Mouse (Mus musculus): ENCODE measurements at regions not wholly inside any gene's neighbourhood (a gene's known extent, or its start where the extent isn't known, plus 50 kb on each side); places are given as distances from the start of the nearest gene placed in this dataset.
"Not testable (repeated sequence)": the region's sequence is repeated elsewhere in the genome, so short reads cannot be mapped to it uniquely, and the experiment has no call there.

DNA sequence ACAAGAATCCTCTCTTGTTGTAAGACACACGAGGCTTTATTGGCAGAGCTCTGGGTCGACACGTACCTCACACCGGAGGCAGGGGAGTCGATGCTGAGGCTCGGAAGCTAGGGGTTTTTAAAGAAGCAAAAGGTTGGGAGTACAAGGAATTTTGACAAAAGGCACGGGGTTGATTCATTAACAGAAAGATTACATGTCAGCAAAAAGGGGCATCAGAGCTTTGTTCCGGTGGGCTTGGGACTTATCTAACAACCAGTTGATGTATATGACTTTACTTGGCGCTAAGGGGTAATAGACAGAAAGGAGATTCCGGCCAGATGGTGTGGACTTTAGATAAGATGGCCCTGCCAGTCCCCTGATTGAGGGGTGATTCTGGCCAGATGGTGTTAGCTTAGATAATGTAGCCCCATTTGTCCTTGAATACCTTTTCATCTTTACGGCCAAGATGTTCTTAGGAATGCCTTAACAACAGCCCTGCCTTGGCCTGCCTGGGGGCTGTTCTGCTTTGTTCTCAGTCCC lies 218.3 kb downstream of the Gm31371 start:
- intact Hi-C loops (cut with DNase I); DNase-seq: not testable (repeated sequence)

DNA sequence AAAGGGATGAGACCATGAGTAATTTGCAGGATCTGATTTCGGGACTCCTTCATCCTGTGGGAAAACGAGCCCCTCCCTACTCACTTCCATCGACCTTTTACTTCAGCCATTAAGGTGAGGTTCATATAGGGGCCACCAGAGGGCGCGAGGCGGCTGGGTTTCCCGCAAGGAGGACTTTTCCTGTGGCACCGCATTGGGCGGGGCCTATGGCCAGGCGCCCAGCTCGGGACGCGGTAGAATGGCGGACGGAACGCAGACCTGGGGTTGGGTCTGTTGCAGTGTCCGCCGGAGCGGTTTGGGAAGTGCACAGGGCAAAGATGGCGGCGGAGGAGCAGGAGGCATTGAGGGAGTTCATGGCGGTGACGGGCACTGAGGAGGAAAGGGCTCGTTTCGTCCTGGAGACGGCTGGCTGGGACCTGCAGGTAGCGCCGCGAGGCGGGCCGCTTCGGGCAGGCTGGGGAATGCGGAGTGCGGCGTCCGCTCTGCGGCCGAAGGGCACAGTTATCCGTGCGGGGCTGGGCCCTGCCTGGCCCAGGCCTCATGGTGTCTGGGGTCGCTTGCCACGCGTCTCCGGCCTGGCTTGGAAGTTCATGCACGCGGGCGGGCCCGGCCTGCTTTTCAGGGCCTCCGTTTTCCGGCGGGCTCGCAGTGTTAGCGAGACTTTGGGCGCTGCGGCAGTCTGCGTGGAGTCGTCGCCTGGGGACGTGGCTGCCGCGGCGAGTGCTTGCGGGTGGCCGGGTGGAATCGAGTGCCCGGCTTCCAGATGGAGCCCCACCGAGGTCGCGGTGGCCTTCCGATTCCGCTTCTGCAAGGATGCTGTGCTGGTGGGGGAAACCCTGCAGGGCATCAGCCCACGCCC lies 219.1 kb downstream of the Gm31371 start:
- intact Hi-C loops (cut with DNase I), result not testable (repeated sequence)
- peak; percentile 100 for DNase-seq

DNA sequence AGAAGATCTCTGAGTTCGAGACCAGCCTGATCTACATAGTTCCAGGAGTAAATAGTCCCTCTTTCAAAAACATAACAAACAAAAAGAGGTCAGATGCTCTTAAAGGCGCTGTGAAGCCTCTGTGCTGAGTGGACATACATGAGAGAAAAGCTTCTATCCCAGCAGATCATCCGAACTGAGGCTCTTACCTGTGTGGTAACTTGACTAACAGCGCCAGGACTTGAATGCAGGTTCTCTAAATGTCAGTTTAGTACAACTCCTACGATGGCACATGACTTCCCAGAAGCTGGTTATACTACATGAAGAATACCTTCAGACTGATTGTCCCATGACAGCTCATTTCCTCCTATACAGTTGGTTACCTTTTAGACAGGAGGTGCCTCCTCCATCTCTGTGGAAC lies 220.4 kb downstream of the Gm31371 start:
- DNase-seq; intact Hi-C loops (cut with DNase I): not testable (repeated sequence)

DNA sequence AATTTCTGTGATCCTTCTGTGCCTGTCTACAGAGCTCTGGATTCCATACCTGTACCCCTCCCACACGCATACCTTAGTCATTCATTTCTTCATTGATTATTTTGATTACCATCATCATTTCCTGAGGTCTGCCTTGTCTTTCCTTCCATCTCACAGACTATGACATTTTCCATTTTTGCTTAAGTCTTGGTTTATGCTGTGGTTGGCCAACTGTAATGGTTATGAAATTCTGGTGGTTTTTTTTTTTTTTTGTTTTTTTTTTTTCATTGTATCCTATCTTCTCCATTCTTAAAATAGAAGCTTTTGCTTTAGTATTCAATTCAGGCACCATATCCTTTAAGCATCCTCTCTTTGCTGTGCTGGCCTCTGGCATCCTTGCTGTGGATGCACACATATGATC lies 227.4 kb downstream of the Gm15319 start:
- intact Hi-C loops (cut with DNase I); DNase-seq: not testable (repeated sequence)

DNA sequence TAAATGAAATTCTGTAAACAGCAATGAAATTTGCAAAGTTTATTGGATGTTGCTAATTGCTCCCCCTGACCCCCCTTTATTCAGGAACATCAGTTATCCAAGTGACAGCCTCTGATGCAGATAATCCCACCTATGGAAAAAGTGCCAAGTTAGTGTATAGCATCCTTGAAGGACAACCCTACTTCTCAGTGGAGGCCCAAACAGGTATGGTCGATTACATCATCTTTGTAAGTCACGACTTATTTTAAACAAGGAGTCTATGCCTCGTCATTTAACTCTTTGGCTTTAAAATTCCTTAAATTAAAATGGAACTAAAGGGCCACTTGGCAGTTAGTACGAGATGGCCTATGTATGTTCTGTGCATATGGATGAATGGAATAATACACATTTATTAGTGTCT lies 217.6 kb downstream of the Gm15319 start:
- intact Hi-C loops (cut with DNase I); DNase-seq: not testable (repeated sequence)

DNA sequence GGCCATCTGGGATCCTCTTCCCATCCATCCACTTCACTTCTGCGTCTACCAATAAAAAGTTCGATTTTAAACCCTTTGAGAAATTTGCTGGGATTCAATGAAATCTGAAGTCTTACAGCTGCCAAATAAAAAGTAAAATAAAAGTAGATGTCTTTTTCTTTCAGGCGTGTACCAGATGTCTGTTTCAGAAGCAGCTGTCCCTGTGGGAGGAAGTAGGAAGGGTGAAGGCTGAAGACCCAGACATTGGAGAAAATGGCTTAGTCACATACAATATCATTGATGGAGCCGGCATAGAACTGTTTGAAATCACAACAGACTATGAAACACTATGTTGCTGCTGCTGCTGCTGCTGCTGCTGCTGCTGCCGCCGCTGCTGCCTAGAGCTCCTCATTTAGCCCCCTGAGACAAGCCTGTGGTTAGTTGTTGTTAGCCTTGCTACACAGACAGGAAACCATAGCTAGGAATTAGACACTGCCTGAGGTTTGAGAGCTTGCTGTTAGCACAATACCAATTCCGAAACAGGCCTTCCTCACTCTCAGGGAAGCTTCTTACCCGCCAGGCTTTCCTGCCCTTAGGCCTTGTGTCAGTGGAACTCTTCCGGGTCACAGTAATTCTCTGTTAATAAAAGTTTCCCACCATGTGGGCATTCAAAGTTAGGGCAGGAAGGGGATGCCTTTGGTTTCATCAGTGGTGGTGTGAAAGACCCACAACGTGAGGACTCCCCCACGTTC lies 211.5 kb downstream of the Gm15319 start:
- not testable (repeated sequence) for DNase-seq

DNA sequence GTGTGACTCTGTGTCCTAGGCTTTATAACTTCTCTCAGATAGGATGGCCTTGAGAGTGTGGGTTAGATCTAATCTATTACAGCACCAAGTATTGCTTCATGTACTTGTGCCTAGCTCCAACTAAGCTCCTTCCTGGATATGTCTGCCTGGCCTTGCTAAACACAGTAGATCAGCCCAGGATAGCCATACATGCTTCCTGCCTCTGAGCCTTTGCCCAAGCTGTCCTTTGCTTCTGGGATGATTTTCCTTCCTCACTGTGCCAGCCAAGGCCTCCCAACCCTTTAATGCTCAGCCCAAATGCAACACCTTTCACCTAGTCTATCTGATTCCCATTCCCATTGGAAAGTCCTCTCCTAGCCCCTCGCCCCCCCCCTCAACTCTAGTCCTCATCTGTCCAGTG lies 208.9 kb downstream of the Gm15319 start:
- intact Hi-C loops (cut with DNase I), result not testable (repeated sequence)
- peak; percentile 7 for DNase-seq

More for the DNA sequence above, 211.5 kb downstream of the Gm15319 start:
- intact Hi-C loops (cut with DNase I), result not testable (repeated sequence)
